ENCODE assay signal across 8 mouse cellular contexts in the genomic region with DNA sequence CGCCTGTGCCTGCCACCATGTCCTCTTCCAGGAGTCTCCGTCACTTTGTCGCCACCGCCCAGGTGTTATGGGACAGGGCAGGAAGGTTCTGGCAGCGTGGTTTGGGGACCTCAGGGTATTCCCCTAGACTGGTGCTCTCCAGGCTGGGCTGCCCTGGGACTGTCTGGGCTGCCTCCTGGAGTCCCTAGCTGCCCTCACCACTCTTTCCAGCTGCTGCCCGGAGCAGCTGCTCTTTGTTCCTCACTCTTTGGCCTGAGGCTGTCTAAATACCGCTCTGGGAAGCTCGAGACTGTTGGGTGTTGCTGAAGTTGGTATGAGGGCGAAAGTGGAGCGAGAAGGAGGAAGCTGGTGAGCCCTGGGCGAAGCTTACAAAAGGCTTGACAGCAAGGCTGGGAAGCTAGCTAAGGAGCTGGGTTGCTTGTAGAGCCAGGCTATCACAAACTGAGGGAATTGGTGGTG. TPM values are rescaled to one million over a fixed set of nuclear protein-coding genes. Genes with fewer than 3 reads are reported as not detected.
A peak's percentile ranks its signal among the peaks of the same experiment; 100 is the strongest.
DNase-seq lines count a peak whose midpoint lies in the region; ATAC-seq and TF ChIP-seq lines count a peak whose summit lies in the region.

No protein-coding gene starts in this region.

- no peak for DNase-seq in thymus, adult 2 months
- no peak for DNase-seq in thymus, postnatal 0 days (ENCODE audit: low spot score)
- DNase-seq in lung, adult 18-20 months = peak; percentile 58 to 60
- no peak for DNase-seq in cerebellum, adult 11-12 months
- no peak for DNase-seq in layer of hippocampus, postnatal 25 days (ENCODE audit: extremely low spot score in 1 of 2, low spot score in 1 of 2)

- WGBS in thymus, adult 2 months = 8% methylated on average over 11 of the region's 11 CpGs
- WGBS in forebrain, embryonic 15.5 days = 49% methylated on average over 11 of the region's 11 CpGs
- WGBS in intestine, embryonic 16.5 days = 25% methylated on average over 11 of the region's 11 CpGs
- 49% methylated on average over 11 of the region's 11 CpGs for WGBS in neural tube, embryonic 12.5 days

- peak overlapping the region; percentile 72 for H3K4me2 ChIP-seq in forebrain, embryonic 15.5 days (replicated peaks)
- peak overlapping the region; percentile 98 for H3K4me2 ChIP-seq in intestine, embryonic 16.5 days (ENCODE audit: low read depth, low read length)
- H3K4me2 ChIP-seq in neural tube, embryonic 12.5 days (replicated peaks) = peak overlapping the region; percentile 79

- no peak overlapping the region for H3K27ac ChIP-seq in thymus, adult 2 months (ENCODE audit: control insufficient read depth, insufficient read depth, low read length)
- H3K27ac ChIP-seq in forebrain, embryonic 15.5 days (replicated peaks) = 0 out of 2 replicates have a peak overlapping the region, but pooled peaks have one; percentile 38
- H3K27ac ChIP-seq in intestine, embryonic 16.5 days (ENCODE audit: low read length) = peak overlapping the region; percentile 87
- peak overlapping the region; percentile 32; the same call in 1 of the 2 replicates for H3K27ac ChIP-seq in neural tube, embryonic 12.5 days

- H3K4me1 ChIP-seq in thymus, adult 2 months (replicated peaks; ENCODE audit: control insufficient read depth, insufficient read depth, low read length) = peaks cover 15% of the 10 kb centered on the region
- peaks cover 30% of the 10 kb centered on the region for H3K4me1 ChIP-seq in forebrain, embryonic 15.5 days
- H3K4me1 ChIP-seq in intestine, embryonic 16.5 days (ENCODE audit: control insufficient read depth, insufficient read depth, low read length) = peaks cover 10% of the 10 kb centered on the region
- peaks cover 22% of the 10 kb centered on the region for H3K4me1 ChIP-seq in neural tube, embryonic 12.5 days

- no peak; the same call in 1 of the 2 replicates for TF ChIP-seq POLR2A in thymus, adult 2 months (IDR thresholded peaks at IDR 0.05; ENCODE audit: control insufficient read depth, extremely low read depth, insufficient read depth, low read length, poor library complexity)

- H3K9me3 ChIP-seq in forebrain, embryonic 15.5 days = no peaks in the 10 kb centered on the region
- H3K9me3 ChIP-seq in intestine, embryonic 16.5 days (ENCODE audit: control insufficient read depth, low read length) = no peaks in the 10 kb centered on the region
- no peaks in the 10 kb centered on the region for H3K9me3 ChIP-seq in neural tube, embryonic 12.5 days

- no peak for TF ChIP-seq CTCF in thymus, adult 2 months (IDR thresholded peaks at IDR 0.05; ENCODE audit: borderline replicate concordance, control insufficient read depth, extremely low read depth, insufficient read depth, low read length, poor library complexity)

- H3K4me3 ChIP-seq in thymus, adult 2 months (ENCODE audit: control insufficient read depth, insufficient read depth, low read length) = peak overlapping the region; percentile 62
- H3K4me3 ChIP-seq in forebrain, embryonic 15.5 days = peak overlapping the region; percentile 39
- peak overlapping the region; percentile 67 for H3K4me3 ChIP-seq in intestine, embryonic 16.5 days (ENCODE audit: low read length)
- H3K4me3 ChIP-seq in neural tube, embryonic 12.5 days = peak overlapping the region; percentile 36

- 0 out of 2 replicates have a peak, but pooled peaks have one; percentile 21 for ATAC-seq in forebrain, embryonic 15.5 days (replicated peaks)
- peak; percentile 58 for ATAC-seq in intestine, embryonic 16.5 days
- ATAC-seq in neural tube, embryonic 12.5 days (ENCODE audit: low FRiP score, low read depth) = peak; percentile 66

- peak overlapping the region; percentile 46 for H3K9ac ChIP-seq in forebrain, embryonic 15.5 days (replicated peaks)
- peak overlapping the region; percentile 77 for H3K9ac ChIP-seq in intestine, embryonic 16.5 days (ENCODE audit: low read depth, low read length)
- peak overlapping the region; percentile 54 for H3K9ac ChIP-seq in neural tube, embryonic 12.5 days

- no peaks in the 10 kb centered on the region for H3K36me3 ChIP-seq in thymus, adult 2 months (ENCODE audit: control insufficient read depth, insufficient read depth, low read length)
- peaks cover 4% of the 10 kb centered on the region; the same call in 1 of the 2 replicates for H3K36me3 ChIP-seq in forebrain, embryonic 15.5 days
- peaks cover 3% of the 10 kb centered on the region; the same call in 1 of the 2 replicates for H3K36me3 ChIP-seq in intestine, embryonic 16.5 days (ENCODE audit: control insufficient read depth, insufficient read depth, low read length)
- peaks cover 7% of the 10 kb centered on the region for H3K36me3 ChIP-seq in neural tube, embryonic 12.5 days

- H3K27me3 ChIP-seq in thymus, adult 2 months (ENCODE audit: control insufficient read depth, insufficient read depth, low read length) = no peaks in the 10 kb centered on the region
- H3K27me3 ChIP-seq in forebrain, embryonic 15.5 days = no peaks in the 10 kb centered on the region
- no peaks in the 10 kb centered on the region for H3K27me3 ChIP-seq in intestine, embryonic 16.5 days (replicated peaks; ENCODE audit: control insufficient read depth, insufficient read depth, low read length)
- H3K27me3 ChIP-seq in neural tube, embryonic 12.5 days (replicated peaks) = no peaks in the 10 kb centered on the region

RNA-seq across cellular contexts. Expression of a gene that starts 32.7 kb away (rescaled TPM):
- 5.6 and 5.7 TPM in 2 replicates for polyA plus RNA-seq in thymus, adult 2 months (2012; rRNA removed)
- 11.1 and 11.3 TPM in 2 replicates for polyA plus RNA-seq in thymus, postnatal 0 days (2015; fragmentation: Nextera tagmentation; extraction: Ambion mirVana)
- 33.9 and 38.2 TPM in 2 replicates for polyA plus RNA-seq in forebrain, embryonic 15.5 days (2015; fragmentation: Nextera tagmentation; extraction: Ambion mirVana)
- 8.9 and 10.9 TPM in 2 replicates for polyA plus RNA-seq in intestine, embryonic 16.5 days (2015; fragmentation: Nextera tagmentation; extraction: Ambion mirVana)
- polyA plus RNA-seq in neural tube, embryonic 12.5 days (2016; fragmentation: Nextera tagmentation; extraction: Ambion mirVana) = 37.1 and 39.3 TPM in 2 replicates
- total RNA-seq in layer of hippocampus, postnatal 25 days (2021) = 10 to 100 TPM; 47.9 to 57.7 TPM

Comparison
In these comparisons a context has a peak if more than half of its experiments do, and no peak if none do; other contexts are left out.
1. DNase-seq: peak in lung, adult 18-20 months (2 of 2); none in thymus, adult 2 months (single experiment), thymus, postnatal 0 days (single experiment), cerebellum, adult 11-12 months (single experiment) and layer of hippocampus, postnatal 25 days (0 of 2).
2. Peak in every context shown above with its lines, with median percentiles within 50 percentile points of each other: H3K4me3 ChIP-seq, ATAC-seq, H3K4me2 ChIP-seq and H3K9ac ChIP-seq.